Comparison of ENCODE assay signal across 22 mouse cellular contexts in the genomic region with DNA sequence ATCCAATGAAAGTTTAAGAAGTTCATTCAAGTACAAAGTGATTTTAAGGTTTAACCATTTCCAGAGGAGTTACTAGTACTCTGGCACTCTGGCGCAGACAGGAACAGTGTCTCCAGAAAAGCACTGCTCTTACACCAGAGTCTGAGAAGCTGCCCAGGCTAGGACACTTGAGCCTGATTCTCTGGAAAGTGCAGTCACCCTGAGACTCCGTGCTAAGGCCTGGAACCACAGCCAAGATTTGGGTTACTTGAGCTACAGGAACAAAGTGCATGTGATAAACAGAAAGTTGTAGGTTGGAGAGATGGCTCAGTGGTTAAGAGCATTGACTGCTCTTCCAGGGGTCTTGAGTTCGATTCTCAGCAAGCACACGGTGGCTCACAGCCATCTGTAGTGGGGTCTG. TPM values are rescaled to one million over a fixed set of nuclear protein-coding genes. Genes with fewer than 3 reads are reported as not detected.
A peak's percentile ranks its signal among the peaks of the same experiment; 100 is the strongest.
DNase-seq lines count a peak whose midpoint lies in the region; ATAC-seq and TF ChIP-seq lines count a peak whose summit lies in the region.
"Had no signal": no experiment of that assay in that cellular context is flagged by ENCODE, and none has a peak within 500 bp of the region (broad histone marks: within the 10 kb centered on the region; RNA-seq: fewer than 3 reads in every experiment).

No protein-coding gene starts in this region.

- WGBS in kidney, embryonic 16.5 days = 78% methylated on average over 4 of the region's 4 CpGs

- no peak overlapping the region for H3K27ac ChIP-seq in kidney, embryonic 16.5 days (ENCODE audit: low read length)
- H3K27ac ChIP-seq in CH12.LX (ENCODE audit: insufficient read depth, low read depth) = no peak overlapping the region
- H3K27ac ChIP-seq: embryonic facial prominence, embryonic 13.5 days; forebrain, embryonic 12.5 days; heart, embryonic 10.5 days; heart, embryonic 15.5 days; hindbrain, embryonic 13.5 days; hindbrain, postnatal 0 days had no signal

- H3K27me3 ChIP-seq in kidney, embryonic 16.5 days (ENCODE audit: insufficient read depth, low read length) = no peaks in the 10 kb centered on the region
- no peaks in the 10 kb centered on the region for H3K27me3 ChIP-seq in CH12.LX (replicated peaks)
- H3K27me3 ChIP-seq: embryonic facial prominence, embryonic 13.5 days; forebrain, embryonic 12.5 days; heart, embryonic 15.5 days; hindbrain, embryonic 13.5 days had no signal

- TF ChIP-seq POLR2A in CH12.LX (IDR thresholded peaks at IDR 0.05; ENCODE audit: low read depth, low read length) = no peak

- DNase-seq in gastrocnemius, adult 18-20 months (ENCODE audit: low spot score) = peak; percentile 64
- DNase-seq in gastrocnemius, postnatal 4 days (ENCODE audit: low spot score in 2 of 2) = no peak
- peak; percentile 49 for DNase-seq in kidney, adult 9 months
- DNase-seq in CH12.LX (ENCODE audit: extremely low read depth) = no peak
- DNase-seq in induced T-regulatory cell, adult 2 months (ENCODE audit: low read depth) = peak; percentile 29
- DNase-seq in ovary, postnatal 10 days (ENCODE audit: low spot score) = no peak
- DNase-seq: adrenal gland, postnatal 14 days; B cell, adult 2 months; cerebellum, adult 18-20 months; cerebellum, adult 9-11 months; cerebellum, postnatal 36 days; heart, adult 18-20 months; heart, postnatal 14 days had no signal

- H3K9me3 ChIP-seq in kidney, embryonic 16.5 days (ENCODE audit: low read length) = no peaks in the 10 kb centered on the region
- H3K9me3 ChIP-seq in CH12.LX (replicated peaks; ENCODE audit: low read length) = no peaks in the 10 kb centered on the region
- H3K9me3 ChIP-seq: embryonic facial prominence, embryonic 13.5 days; forebrain, embryonic 12.5 days; heart, embryonic 10.5 days; heart, embryonic 15.5 days; hindbrain, embryonic 13.5 days had no signal

- TF ChIP-seq EP300 in CH12.LX (IDR thresholded peaks at IDR 0.05; ENCODE audit: low read length) = no peak

- H3K9ac ChIP-seq in kidney, embryonic 16.5 days (replicated peaks; ENCODE audit: low read length) = no peak overlapping the region
- H3K9ac ChIP-seq in CH12.LX (ENCODE audit: insufficient read depth, low read depth) = no peak overlapping the region
- H3K9ac ChIP-seq: embryonic facial prominence, embryonic 13.5 days; forebrain, embryonic 12.5 days; heart, embryonic 15.5 days; hindbrain, embryonic 13.5 days had no signal

- no peak for TF ChIP-seq RAD21 in CH12.LX (IDR thresholded peaks at IDR 0.05; ENCODE audit: low read depth, low read length)

- H3K4me2 ChIP-seq in kidney, embryonic 16.5 days (replicated peaks; ENCODE audit: low read depth, low read length) = no peak overlapping the region
- H3K4me2 ChIP-seq in CH12.LX (ENCODE audit: insufficient read depth, low read depth, poor library complexity, severe bottlenecking) = no peak overlapping the region
- H3K4me2 ChIP-seq: embryonic facial prominence, embryonic 13.5 days; forebrain, embryonic 12.5 days; heart, embryonic 15.5 days; hindbrain, embryonic 13.5 days had no signal

- no peaks in the 10 kb centered on the region for H3K36me3 ChIP-seq in kidney, embryonic 16.5 days (ENCODE audit: insufficient read depth, low read length)
- H3K36me3 ChIP-seq in CH12.LX (replicated peaks in 1 of 2; ENCODE audit: control insufficient read depth in 1 of 2, insufficient read depth in 1 of 2, low read length in 1 of 2) = peaks cover 3 to 25% of the 10 kb centered on the region in 2 experiments
- H3K36me3 ChIP-seq: forebrain, embryonic 12.5 days; heart, embryonic 15.5 days; hindbrain, embryonic 13.5 days had no signal

- H3K4me3 ChIP-seq in kidney, embryonic 16.5 days (ENCODE audit: low read length) = no peak overlapping the region
- H3K4me3 ChIP-seq in CH12.LX (replicated peaks in 1 of 3; ENCODE audit: low read depth in 2 of 3, low read length in 2 of 3, poor library complexity in 1 of 3) = no peak overlapping the region
- H3K4me3 ChIP-seq: embryonic facial prominence, embryonic 13.5 days; forebrain, embryonic 12.5 days; heart, embryonic 10.5 days; heart, embryonic 15.5 days; hindbrain, embryonic 13.5 days had no signal

- in situ Hi-C loops in CH12.LX (cut with MboI; ENCODE audit: low pct_ligation_motif_present, low pct_unique_long_range_greater_than_20kb, low sequenced_read_pairs) = no loop called here

- peaks cover 31% of the 10 kb centered on the region for H3K4me1 ChIP-seq in kidney, embryonic 16.5 days (ENCODE audit: insufficient read depth, low read length)
- peaks cover 20 to 85% of the 10 kb centered on the region in 2 experiments for H3K4me1 ChIP-seq in CH12.LX (ENCODE audit: control insufficient read depth in 1 of 2, insufficient read depth in 2 of 2)

- 0 out of 2 replicates have a peak, but pooled peaks cover 3% of the 10 kb centered on the region for H3K79me2 ChIP-seq in CH12.LX (replicated peaks; ENCODE audit: control insufficient read depth, extremely low read depth, insufficient read depth, poor library complexity, severe bottlenecking)

- dilution Hi-C loops in CH12.LX (cut with MboI; ENCODE audit: extremely low pct_ligation_motif_present, extremely low pct_unique_long_range_greater_than_20kb, low sequenced_read_pairs) = no loop called here

- no peak for ATAC-seq in kidney, embryonic 16.5 days (ENCODE audit: low FRiP score, low TSS enrichment)
- ATAC-seq: CD4-positive, CD25-positive, alpha-beta regulatory T cell, adult 4 months; forebrain, embryonic 16.5 days; hindbrain, postnatal 0 days had no signal

- TF ChIP-seq CTCF in CH12.LX (conservative IDR thresholded peaks at IDR 0.05 in 1 of 2, IDR thresholded peaks at IDR 0.05 in 1 of 2; ENCODE audit: low read depth in 2 of 2, low read length in 2 of 2) = no peak

TF ChIP-seq in CH12.LX, 34 proteins besides CTCF, POLR2A, EP300 and RAD21:
- TF ChIP-seq ZNF384 (IDR thresholded peaks at IDR 0.05; ENCODE audit: low read depth, low read length) = 0 out of 2 replicates have a peak, but pooled peaks have one; percentile 12
- TF ChIP-seq HCFC1 (IDR thresholded peaks at IDR 0.05; ENCODE audit: low read depth, low read length) = no peak

RNA-seq across cellular contexts. Expression of a gene that starts 6.4 kb away (rescaled TPM):
- 100 to 1,000 TPM; 109 to 116 TPM for total RNA-seq in gastrocnemius, adult 18-20 months (2021)
- total RNA-seq in gastrocnemius, postnatal 4 days (2021) = 100 to 1,000 TPM; 132 to 135 TPM
- 23.2 and 24.8 TPM in 2 replicates for polyA plus RNA-seq in kidney, embryonic 16.5 days (2015; fragmentation: Nextera tagmentation; extraction: Ambion mirVana)
- total RNA-seq in CH12.LX (2012; rRNA removed) (82.6 and 83.2 TPM in 2 replicates), CH12.LX (2014; rRNA removed) (70.0 and 74.9 TPM in 2 replicates)
- polyA plus RNA-seq in CH12.LX (2012; ENCODE audit: insufficient read length, low read depth) = 116 and 122 TPM in 2 replicates

Comparison
In these comparisons a context has a peak if more than half of its experiments do, and no peak if none do; other contexts are left out.
1. DNase-seq: peak in gastrocnemius, adult 18-20 months (single experiment), kidney, adult 9 months (single experiment) and induced T-regulatory cell, adult 2 months (single experiment); none in gastrocnemius, postnatal 4 days (0 of 2), CH12.LX (single experiment) and ovary, postnatal 10 days (single experiment).